Mouse (Mus musculus) hindbrain, postnatal 0 days (tissue): Measurements from ENCODE around the gene Prkrip1. TPM values are rescaled to one million over a fixed set of nuclear protein-coding genes. Genes with fewer than 3 reads are reported as not detected.

Source experiments
- ATAC-seq: fragments of 200-750 bp; cut with Nextera tagmentation; 2 replicates; pipeline ENCODE4 v1.8.0; 2017; ENCODE audit warnings: mild to moderate bottlenecking, moderate TSS enrichment, moderate library complexity
- DNase-seq: peaks from one replicate; pipeline ENCODE4 v3.0.0-alpha.2; 2015; ENCODE audit warnings: low spot score
- H3K27ac ChIP-seq: fragments of 300-500 bp; sonication (generic); 2 replicates; pipeline ENCODE4 v1.5.1; 2014; ENCODE audit warnings: mild to moderate bottlenecking
- H3K27me3 ChIP-seq: fragments of 300-500 bp; sonication (generic); 2 replicates; pipeline ENCODE4 v1.6.1; 2014; ENCODE audit warnings: low read length, mixed read lengths; ENCODE audit not compliant: insufficient read depth
- H3K36me3 ChIP-seq: fragments of 300-500 bp; sonication (generic); 2 replicates; pipeline ENCODE4 v1.6.1; 2014; ENCODE audit warnings: low read length, mixed read lengths; ENCODE audit not compliant: insufficient read depth
- H3K4me1 ChIP-seq: fragments of 300-500 bp; sonication (generic); 2 replicates; pipeline ENCODE4 v1.6.1; 2014; ENCODE audit warnings: antibody characterized with exemption, low read length, mixed read lengths; ENCODE audit not compliant: insufficient read depth
- H3K4me2 ChIP-seq: fragments of 300-500 bp; sonication (generic); 2 replicates; pipeline ENCODE4 v1.6.1; 2014; ENCODE audit warnings: low read depth, mild to moderate bottlenecking, low read length, moderate library complexity, mixed read lengths
- H3K4me3 ChIP-seq: fragments of 300-500 bp; sonication (generic); 2 replicates; pipeline ENCODE4 v1.5.1; 2014; ENCODE audit warnings: low read length
- H3K9ac ChIP-seq: fragments of 300-500 bp; sonication (generic); replicated peaks from 2 replicates; pipeline ENCODE4 v1.6.1; 2014; ENCODE audit warnings: mild to moderate bottlenecking, low read length, moderate library complexity, mixed read lengths
- H3K9me3 ChIP-seq: fragments of 300-500 bp; sonication (generic); 2 replicates; pipeline ENCODE4 v1.6.1; 2016; ENCODE audit warnings: low read length, mixed read lengths
- CTCF ChIP-seq: IDR thresholded peaks from 2 replicates; pipeline ENCODE4 v1.5.1; 2016; ENCODE audit warnings: antibody characterized with exemption, control low read depth, low read depth
- WGBS: fragments of 180-500 bp; shearing (Covaris S2); extraction: QIAGEN DNeasy Blood & Tissue Kit; methylation state at CpG from one replicate; pipeline ENCODE4 v1.1.7; 2014; 5-methylcytosine and 5-hydroxymethylcytosine counted together
- polyA plus RNA-seq: library from polyadenylated mRNA; unstranded; fragments of >200 nt; fragmentation: Nextera tagmentation; extraction: Ambion mirVana; gene quantifications from 2 replicates; pipeline ENCODE4 v1.2.1, GENCODE M21; 2015
- total RNA-seq: library from RNA; depleted of rRNA; stranded (reverse); fragments of >200 nt; gene quantifications from 2 replicates; pipeline ENCODE4 v1.2.3, GENCODE M21; 2014

Gene Prkrip1
- total and polyA plus RNA-seq, 2 experiments from 2014 or later, result 11.2 to 59.0 TPM

DNA sequence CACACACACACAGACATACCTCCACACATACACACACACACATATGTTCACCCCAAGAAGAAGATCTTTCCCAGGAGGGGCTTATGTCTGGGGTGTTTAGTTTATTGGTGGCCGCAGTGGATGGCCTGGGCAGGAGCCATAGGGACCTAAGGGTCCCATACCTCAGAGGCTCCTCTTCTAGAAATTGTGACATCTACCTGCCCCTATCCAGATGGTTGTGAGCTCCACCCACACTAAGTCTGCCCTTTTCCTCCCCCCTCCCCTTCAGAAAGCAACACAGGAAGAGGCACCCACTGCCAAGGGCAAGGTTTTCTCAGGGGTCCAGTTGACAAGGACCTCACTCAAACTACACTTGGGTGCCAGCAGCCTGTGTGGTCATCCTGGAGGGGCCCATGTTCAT lies 51.8 kb downstream of the Prkrip1 start:
- Histone ChIP-seq H3K27ac (no peak overlapping the region), H3K9ac (no peak overlapping the region), H3K36me3 (no peaks in the 10 kb centered on the region), H3K27me3 (no peaks in the 10 kb centered on the region), H3K4me3 (no peak overlapping the region), H3K4me2 (no peak overlapping the region), H3K9me3 (no peaks in the 10 kb centered on the region), H3K4me1 (no peaks in the 10 kb centered on the region)
- 94% methylated on average over 1 of the region's 1 CpGs for WGBS
- no peak for TF ChIP-seq CTCF
- DNase-seq, result no peak
- ATAC-seq, result no peak

DNA sequence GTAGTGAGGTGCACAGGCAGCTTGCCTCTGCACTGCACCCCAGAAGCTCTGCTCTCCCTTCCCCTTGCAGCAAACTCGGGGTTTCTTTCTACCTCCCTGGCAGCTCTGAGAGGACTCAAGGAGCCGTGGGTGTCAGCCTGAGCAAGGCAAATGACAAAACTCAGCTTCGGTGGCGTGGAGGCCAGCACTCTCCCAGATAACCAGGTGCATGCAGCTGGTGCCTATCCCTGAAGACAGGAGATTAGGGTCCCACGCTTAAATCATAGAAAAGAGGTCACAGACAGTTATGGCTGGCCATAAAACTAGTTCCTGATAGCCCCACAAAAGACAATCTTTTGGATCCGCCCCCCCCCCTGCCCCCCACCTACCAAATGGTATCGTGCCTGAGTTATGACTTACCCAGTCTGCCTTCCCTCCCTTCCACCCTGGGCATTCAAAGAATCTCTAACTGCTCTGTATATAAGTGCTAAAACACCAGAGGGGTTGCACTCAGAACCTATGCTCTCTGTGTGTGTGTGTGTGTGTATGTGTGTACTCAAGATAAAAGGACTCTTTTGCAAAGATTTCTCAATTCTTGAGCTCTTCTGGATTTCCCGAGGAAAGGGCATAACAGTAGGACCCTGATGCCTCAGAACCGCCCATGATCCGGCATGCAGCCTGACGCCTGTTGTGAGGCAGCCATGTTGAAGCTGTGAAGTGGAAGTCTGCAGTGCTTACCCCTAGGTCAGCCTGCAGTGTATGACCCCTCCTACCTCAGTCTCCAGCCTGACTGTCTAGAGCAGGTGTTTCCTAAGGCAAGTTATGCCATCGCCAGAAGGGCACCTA lies 53.9 kb downstream of the Prkrip1 start:
- no peak for TF ChIP-seq CTCF
- Histone ChIP-seq H3K4me1 (no peaks in the 10 kb centered on the region), H3K27me3 (no peaks in the 10 kb centered on the region), H3K36me3 (peaks cover 12% of the 10 kb centered on the region), H3K27ac (no peak overlapping the region), H3K9ac (no peak overlapping the region), H3K4me3 (no peak overlapping the region), H3K9me3 (no peaks in the 10 kb centered on the region), H3K4me2 (no peak overlapping the region)
- 73% methylated on average over 12 of the region's 12 CpGs for WGBS
- no peak for ATAC-seq
- DNase-seq, result no peak

DNA sequence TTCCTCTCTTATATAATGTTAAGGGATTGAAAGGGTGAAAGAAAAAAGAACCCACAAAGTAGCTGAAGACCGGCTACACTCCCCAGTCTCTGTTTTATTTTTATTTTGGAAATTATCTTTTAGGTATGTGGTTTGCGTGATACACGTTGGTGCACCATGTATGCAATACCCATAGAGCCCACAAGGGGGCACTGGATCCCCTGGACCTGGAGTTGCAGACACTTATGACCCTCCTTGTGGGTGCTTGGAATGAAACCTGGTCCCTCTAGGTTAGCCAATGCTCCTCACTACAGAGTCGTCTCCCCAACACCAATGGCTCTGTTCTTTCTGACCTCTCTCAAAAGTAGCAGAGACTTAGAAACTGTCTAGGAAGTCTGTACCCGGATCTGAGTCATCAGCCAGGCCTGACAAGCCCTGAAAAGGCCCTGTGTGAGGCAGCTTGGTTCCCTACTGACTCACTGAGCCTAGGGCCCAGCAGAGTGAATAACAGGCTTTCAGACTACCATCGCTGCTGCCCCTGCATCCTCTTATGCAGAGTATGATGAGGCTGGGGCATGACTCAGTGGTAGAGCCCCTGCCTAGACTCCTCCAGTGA lies 55.5 kb downstream of the Prkrip1 start:
- ATAC-seq (no peak), DNase-seq (no peak)
- H3K36me3 ChIP-seq, result peaks cover 12% of the 10 kb centered on the region
- H3K4me2 ChIP-seq, result no peak overlapping the region
- TF ChIP-seq CTCF, result peak; percentile 27; the same call in 1 of the 2 replicates
- H3K9me3 ChIP-seq, result no peaks in the 10 kb centered on the region
- no peak overlapping the region for H3K27ac ChIP-seq
- no peak overlapping the region for H3K4me3 ChIP-seq
- WGBS, result 86% methylated on average over 6 of the region's 6 CpGs
- H3K27me3 ChIP-seq, result no peaks in the 10 kb centered on the region
- H3K4me1 ChIP-seq, result no peaks in the 10 kb centered on the region
- no peak overlapping the region for H3K9ac ChIP-seq

DNA sequence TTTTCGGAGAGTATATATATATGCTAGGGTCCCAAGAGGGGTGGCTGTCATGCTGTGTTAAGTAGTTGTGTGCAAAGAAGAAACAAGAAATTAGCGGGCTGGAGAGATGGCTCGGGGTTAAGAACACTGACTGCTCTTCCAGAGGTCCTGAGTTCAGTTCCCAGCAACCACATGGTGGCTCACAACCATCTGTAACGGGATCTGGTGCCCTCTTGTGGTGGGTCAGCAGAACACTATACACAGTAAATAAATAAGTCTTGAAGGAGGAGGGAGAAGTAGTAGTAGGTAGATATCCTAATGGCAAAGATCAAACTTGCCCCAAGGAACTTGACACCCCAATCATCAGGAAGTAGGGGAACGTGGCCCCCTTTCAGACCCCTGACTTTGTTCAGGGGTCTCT lies 56.0 kb downstream of the Prkrip1 start:
- H3K27me3 ChIP-seq, result no peaks in the 10 kb centered on the region
- H3K4me2 ChIP-seq, result no peak overlapping the region
- H3K9me3 ChIP-seq, result no peaks in the 10 kb centered on the region
- peaks cover 12% of the 10 kb centered on the region for H3K36me3 ChIP-seq
- ATAC-seq (no peak), DNase-seq (no peak)
- H3K27ac ChIP-seq, result no peak overlapping the region
- TF ChIP-seq CTCF, result peak; percentile 35; the same call in 1 of the 2 replicates
- no peak overlapping the region for H3K9ac ChIP-seq
- WGBS, result 91% methylated on average over 5 of the region's 5 CpGs
- H3K4me3 ChIP-seq, result no peak overlapping the region
- no peaks in the 10 kb centered on the region for H3K4me1 ChIP-seq

DNA sequence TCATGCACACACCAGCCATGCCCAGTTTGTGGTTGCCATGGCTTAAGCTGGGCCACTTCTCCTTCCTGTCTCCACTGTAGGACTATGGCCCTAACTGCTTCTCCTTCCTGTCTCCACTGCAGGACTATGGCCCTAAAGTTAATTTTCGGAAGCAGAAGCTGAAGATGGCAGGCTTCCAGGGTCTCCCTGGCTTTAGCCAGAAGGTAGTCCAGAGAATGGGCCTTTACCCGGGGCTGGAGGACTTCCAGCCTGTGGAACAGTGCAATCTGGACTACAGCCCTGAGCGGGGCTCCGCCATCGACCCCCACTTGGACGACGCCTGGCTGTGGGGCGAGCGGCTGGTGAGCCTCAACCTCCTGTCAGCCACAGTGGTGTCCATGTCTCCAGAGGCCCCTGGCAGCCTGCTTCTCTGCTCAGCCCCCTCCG lies 58.7 kb downstream of the Prkrip1 start:
- H3K4me3 ChIP-seq, result no peak overlapping the region
- DNase-seq (peak; percentile 37), ATAC-seq (no peak)
- H3K4me2 ChIP-seq, result no peak overlapping the region
- TF ChIP-seq CTCF, result no peak
- 67% methylated on average over 10 of the region's 10 CpGs for WGBS
- H3K4me1 ChIP-seq, result peaks cover 7% of the 10 kb centered on the region
- no peak overlapping the region for H3K27ac ChIP-seq
- no peak overlapping the region for H3K9ac ChIP-seq
- H3K27me3 ChIP-seq, result no peaks in the 10 kb centered on the region
- H3K36me3 ChIP-seq, result peaks cover 12% of the 10 kb centered on the region
- H3K9me3 ChIP-seq, result no peaks in the 10 kb centered on the region

DNA sequence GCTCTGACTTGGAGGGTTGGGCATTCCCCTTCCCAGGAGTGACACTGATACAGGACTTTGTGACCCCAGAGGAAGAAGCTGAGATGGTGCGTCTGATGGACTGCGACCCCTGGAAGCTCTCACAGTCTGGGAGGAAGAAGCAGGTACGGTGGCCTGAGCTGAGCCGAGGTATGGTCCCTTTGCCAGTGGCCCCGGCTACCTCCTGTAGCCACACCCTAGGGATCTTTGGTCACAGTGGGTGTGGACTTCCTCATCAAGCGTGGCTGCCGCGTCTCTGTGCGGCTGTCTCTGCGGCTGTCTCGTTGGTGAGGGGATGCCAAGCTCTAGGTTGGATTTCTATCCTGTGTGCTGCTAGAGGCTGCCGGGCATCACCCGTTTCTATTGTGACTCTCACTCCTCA lies 59.4 kb downstream of the Prkrip1 start:
- peaks cover 7% of the 10 kb centered on the region for H3K4me1 ChIP-seq
- H3K9me3 ChIP-seq, result no peaks in the 10 kb centered on the region
- DNase-seq (no peak), ATAC-seq (no peak)
- TF ChIP-seq CTCF, result no peak
- H3K36me3 ChIP-seq, result peaks cover 12% of the 10 kb centered on the region
- no peaks in the 10 kb centered on the region for H3K27me3 ChIP-seq
- 91% methylated on average over 13 of the region's 13 CpGs for WGBS
- no peak overlapping the region for H3K27ac ChIP-seq
- H3K4me3 ChIP-seq, result no peak overlapping the region
- H3K9ac ChIP-seq, result no peak overlapping the region
- H3K4me2 ChIP-seq, result no peak overlapping the region
